Mouse (Mus musculus) testis, postnatal 14 days (tissue): ENCODE measurements around the gene Slc9a3r2.
"Not testable (repeated sequence)": the region's sequence is repeated elsewhere in the genome, so short reads cannot be mapped to it uniquely, and the experiment has no call there.

Experiments
- DNase-seq: peaks from one replicate; pipeline ENCODE4 v3.0.0; 2021; ENCODE audit warnings: low spot score

The Slc9a3r2 gene

GRCm38 (mm10) chr17:24667011-24667410, 16.9 kb upstream of the Slc9a3r2 start:
- DNase-seq: not testable (repeated sequence)

GRCm38 (mm10) chr17:24658017-24658758, 8.1 kb upstream of the Slc9a3r2 start, which contains the start of gene Npw:
Npw (minus strand) TSS chr17:24658457.
- DNase-seq: no peak

- DNase-seq: no peak
Observed at GRCm38 (mm10) chr17:24654969-24655368, 4.8 kb upstream of the Slc9a3r2 start.

- peak; percentile 71 for DNase-seq
Observed at GRCm38 (mm10) chr17:24653967-24654710, 4.0 kb upstream of the Slc9a3r2 start.

- DNase-seq: no peak
Observed at GRCm38 (mm10) chr17:24651835-24652234, 1.7 kb upstream of the Slc9a3r2 start.

GRCm38 (mm10) chr17:24650766-24651165, 639 bp upstream of the Slc9a3r2 start:
- DNase-seq: no peak

- DNase-seq: no peak
Observed at GRCm38 (mm10) chr17:24649581-24650069, 502 bp downstream of the Slc9a3r2 start.

- DNase-seq: no peak
Observed at GRCm38 (mm10) chr17:24648731-24649377, 1.3 kb downstream of the Slc9a3r2 start.

- DNase-seq: no peak
Observed at GRCm38 (mm10) chr17:24647493-24647892, 2.6 kb downstream of the Slc9a3r2 start.

- no peak for DNase-seq
Observed at GRCm38 (mm10) chr17:24646381-24646780, 3.7 kb downstream of the Slc9a3r2 start.

- no peak for DNase-seq
Observed at GRCm38 (mm10) chr17:24645916-24646315, 4.2 kb downstream of the Slc9a3r2 start.

- no peak for DNase-seq
Observed at GRCm38 (mm10) chr17:24644875-24645721, 5.0 kb downstream of the Slc9a3r2 start.

- DNase-seq: no peak
Observed at GRCm38 (mm10) chr17:24644030-24644715, 6.0 kb downstream of the Slc9a3r2 start.

GRCm38 (mm10) chr17:24642791-24643343, 7.3 kb downstream of the Slc9a3r2 start:
- DNase-seq: no peak

GRCm38 (mm10) chr17:24641944-24642343, 8.2 kb downstream of the Slc9a3r2 start:
- no peak for DNase-seq

GRCm38 (mm10) chr17:24640581-24640980, 9.5 kb downstream of the Slc9a3r2 start:
- DNase-seq: no peak

- DNase-seq: no peak
Observed at GRCm38 (mm10) chr17:24640119-24640518, 10.0 kb downstream of the Slc9a3r2 start.

- no peak for DNase-seq
Observed at GRCm38 (mm10) chr17:24639571-24639988, 10.5 kb downstream of the Slc9a3r2 start.

- peak; percentile 74 for DNase-seq
Observed at GRCm38 (mm10) chr17:24638840-24639239, 11.3 kb downstream of the Slc9a3r2 start.

GRCm38 (mm10) chr17:24638214-24638613, 11.9 kb downstream of the Slc9a3r2 start:
- no peak for DNase-seq
